Mouse (Mus musculus) A20 (cell line): ENCODE measurements around the gene Ddx21.
"Not testable (repeated sequence)": the region's sequence is repeated elsewhere in the genome, so short reads cannot be mapped to it uniquely, and the experiment has no call there.

Source experiments
- DNase-seq: peaks from one replicate; pipeline ENCODE4 v3.0.0-alpha.2; 2011; ENCODE audit warnings: low read depth, low spot score

The Ddx21 gene

DNA sequence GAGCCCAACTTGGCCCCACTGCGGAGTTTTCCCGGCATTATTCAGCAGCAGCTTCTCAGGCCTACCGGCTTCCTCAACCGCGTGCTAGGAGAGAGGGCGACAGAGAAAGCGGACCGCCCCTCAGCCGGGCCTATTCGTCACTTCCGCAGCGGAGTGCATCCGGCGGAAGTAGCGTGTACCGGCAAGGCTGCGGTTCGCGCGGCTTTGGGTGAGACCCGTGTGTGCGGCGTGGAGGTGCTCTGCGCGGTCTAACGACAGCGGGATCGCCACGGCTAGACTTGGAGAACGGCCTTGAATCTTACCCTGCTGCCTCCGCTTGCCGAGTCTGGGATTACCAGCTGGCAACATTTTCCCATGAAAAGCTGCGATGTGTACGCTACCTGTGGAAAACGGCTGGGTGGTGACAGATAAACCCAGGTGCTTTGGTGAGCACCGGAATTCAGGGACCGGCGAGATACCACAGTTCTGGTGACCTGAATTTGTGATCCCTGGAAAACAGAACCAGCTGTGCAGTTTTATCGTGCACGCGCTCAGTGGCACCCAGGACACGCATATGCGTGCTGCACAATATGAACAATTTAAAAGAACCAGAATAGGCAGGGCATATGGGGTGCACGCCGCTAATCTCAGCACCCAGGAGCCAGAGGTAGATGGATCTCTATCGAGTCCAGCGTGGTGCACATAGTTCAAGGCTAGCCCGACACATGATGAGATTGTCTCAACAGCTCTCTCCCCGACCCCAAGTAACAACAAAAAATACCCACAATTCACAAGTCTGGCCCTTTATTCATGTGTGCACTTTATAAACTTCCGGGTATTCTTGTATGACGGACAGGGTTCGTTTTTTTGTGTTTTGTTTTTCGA lies at the start of gene Ddx21:
Ddx21 (minus strand) TSS at position 105 of the 864 bp plus-strand sequence.
- peak; percentile 96 for DNase-seq

DNA sequence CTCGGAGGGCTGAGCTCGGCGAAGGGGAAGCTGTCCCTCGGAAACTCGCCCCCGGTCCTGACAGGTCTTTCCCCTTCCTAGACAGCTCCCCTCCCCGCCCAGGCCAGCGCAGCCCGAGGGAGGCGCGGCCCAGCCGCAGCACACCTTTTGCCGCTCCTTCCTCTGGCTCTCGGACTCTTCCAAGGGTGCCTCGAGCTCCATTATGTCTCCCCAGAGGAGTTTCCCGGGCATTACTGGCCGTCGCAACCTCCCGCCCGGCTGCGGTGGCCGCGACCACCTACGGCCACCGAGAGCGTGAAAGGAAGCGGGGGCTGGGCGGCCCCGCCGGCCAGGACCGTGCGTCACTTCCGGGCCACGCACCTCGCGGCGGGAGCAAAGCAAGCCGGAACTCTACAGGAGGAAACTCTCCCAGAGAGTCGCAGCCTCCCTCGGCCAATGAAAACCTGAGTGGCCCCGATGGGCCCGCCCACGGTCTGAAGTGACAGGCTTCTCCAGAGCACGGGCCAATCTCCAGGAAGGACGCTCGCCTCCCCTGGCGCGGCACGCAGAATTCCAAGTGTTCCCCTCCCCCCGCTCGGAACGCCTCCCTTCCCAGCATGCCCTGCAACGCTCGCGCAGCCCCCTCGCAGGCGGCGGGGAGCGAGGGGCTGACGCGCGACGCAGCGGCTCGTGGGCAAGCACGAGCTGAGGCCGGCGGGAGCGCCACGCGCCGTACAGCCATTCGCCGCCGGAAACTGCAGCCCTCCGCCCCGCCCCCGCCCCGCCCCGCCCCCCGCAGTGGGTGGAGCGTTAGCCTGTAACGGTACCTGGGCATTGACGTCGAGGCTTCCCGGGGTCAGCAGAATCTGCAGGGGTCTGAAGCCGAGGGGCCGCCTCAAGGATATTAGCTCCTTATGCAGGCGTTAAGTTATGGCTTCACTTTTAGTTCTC lies 49.1 kb upstream of the Ddx21 start, which contains the start of gene Ddx50:
Ddx50 (minus strand) TSS at position 338 of the 930 bp plus-strand sequence.
- DNase-seq, result peak; percentile 100

DNA sequence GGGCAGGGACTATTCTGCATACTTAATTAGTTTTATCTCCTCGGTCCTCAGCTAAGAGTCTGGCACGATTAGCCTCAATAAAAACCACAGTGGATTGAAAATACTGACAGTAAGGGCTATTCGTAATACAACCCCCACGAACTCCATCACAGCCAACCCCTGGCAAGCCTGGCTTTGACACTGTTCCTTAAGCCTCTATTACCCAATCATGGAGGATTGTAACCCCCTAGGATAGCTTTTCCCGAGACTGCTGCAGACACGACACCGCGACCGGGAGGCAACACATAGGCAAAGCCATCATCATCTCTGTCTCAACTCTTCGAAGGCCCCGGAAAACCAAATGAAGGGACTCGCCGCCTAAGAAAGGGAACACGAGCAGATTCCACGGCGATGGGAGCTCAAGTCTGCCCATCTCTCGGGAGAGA lies 48.3 kb upstream of the Ddx21 start:
- no peak for DNase-seq

DNA sequence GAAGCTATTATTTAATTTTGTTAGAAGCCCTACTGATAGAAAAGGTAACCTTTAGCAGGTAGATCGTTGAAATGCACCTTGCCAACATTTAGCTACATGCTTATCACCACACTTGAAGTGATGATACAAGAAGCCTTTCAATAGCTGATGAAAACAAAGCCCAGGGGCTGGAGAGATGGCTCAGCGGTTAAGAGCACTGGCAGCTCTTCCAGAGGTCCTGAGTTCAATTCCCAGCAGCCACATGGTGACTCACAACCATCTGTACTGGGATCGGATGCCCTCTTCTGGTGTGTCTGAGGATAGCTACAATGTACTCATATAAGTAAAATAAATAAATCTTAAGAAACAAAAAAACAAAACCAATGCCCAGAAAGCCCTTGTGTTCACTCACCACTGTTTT lies 2.1 kb upstream of the Ddx21 start:
- DNase-seq, result no peak

DNA sequence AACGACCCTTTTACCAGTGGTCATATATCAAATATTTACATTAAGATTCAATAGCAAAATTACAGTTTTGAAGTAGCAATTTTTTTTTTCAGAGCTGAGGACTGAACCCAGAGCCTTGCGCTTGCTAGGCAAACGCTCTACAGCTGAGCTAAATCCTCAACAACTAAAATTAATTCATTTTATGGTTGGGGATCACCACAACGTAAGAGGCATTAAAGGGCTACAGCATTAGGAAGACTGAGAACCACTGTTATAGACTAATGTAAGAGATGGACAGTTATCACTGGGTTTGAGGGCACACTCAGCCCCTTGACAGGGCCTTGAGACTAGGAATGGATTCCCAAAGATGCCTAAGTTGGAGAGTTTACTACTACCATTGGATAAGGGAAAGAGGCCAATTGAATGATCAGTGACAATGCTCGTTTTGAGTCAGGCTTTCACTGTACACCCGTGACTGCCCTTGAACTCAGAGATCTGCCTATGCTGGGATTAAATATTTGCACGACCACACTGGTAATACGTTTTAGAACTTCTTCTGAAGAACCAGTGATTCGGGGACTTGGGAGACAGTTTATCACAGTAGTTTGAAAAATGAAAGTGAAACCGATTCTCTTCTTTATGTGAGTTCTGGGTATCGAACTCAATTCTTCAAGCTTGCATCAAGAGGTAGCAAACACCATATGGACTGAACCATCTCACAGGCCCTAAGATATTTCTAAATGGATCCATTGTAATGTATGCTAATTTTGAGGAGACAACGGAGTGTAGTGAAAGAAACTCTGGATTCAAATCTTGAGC lies 1.4 kb upstream of the Ddx21 start:
- peak; percentile 49 for DNase-seq

DNA sequence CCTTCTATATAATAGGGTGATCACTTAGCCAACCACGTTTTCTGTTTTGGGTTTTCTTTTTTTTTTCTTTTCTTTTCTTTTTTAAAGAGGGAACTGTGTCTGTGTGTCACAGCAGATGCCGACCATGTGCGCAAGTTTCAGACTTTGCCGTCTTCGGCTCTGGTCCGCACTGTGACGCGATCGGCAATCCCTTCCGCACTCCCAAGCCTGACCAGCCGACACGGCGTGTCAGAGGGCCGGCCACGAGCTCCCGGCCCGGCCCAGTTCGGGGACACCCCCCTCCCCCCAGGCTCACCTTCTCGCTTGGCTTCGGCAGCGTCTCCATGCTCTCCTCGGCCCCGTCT lies 276 bp downstream of the Ddx21 start:
- no peak for DNase-seq

DNA sequence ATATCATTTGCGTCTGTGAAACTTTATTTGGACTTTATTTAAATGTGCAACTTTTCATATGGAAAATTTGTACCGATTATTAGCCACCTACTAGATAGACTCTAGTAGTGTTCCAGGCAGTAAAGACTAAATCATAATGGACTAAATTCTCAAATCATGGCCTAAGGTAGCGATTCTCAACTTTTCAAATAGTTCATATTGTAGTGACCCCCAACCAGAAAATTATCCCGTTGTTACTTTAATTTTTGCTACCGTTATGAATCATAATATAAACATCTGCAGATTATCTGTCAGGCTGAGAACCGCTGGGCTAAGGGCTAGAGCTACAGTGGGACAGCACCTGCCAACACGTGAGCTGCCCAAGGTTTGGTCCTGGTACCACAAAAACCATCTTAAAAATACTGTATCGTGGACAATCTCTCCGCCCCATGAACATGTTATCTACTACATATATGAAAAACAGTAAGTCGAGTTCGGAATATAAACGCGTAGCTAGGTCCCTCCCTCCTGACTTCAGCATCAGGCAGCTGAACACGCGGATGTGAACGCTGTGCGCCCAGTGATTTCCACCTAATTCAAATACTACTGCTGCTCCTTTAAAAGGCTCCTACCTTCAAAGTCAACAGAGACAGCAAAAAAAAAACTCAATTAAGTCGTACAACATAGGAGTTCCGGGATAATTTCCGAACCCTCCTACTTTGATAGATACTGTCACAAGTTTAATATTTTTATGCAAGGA lies 859 bp downstream of the Ddx21 start:
- peak; percentile 70 for DNase-seq

DNA sequence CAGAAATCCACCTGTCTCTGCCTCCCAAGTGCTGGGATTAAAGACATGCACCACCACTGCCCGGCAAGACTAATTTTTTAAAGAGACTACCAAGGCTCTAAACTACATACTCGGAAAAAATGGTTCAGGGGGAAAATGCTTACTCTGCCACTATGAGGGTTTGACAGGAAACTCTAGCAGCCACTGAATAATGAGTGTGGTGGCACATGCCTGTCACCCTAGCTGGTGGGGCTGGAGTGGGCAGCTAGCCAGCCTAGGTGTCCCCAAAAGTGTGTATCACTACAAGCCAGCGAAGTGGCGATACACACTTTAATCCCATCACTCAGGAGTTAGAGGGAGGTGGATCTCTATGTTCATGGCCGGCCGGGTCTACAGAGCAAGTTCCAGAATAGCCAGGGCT lies 2.0 kb downstream of the Ddx21 start:
- no peak for DNase-seq

DNA sequence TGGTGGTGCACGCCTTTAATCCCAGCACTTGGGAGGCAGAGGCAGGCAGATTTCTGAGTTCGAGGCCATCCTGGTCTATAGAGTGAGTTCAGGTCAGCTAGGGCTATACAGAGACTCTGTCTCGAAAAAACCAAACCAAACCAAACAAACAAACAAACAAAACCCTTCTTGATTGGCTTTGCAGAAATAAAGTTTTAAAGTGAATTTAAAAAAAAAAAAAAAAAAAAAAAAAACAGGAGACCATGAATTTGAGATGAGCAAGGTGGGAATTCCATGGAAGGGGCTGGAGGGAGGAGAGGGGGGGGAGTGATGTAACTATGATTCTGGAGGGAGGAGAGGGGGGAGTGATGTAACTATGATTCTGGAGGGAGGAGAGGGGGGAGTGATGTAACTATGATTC lies 2.8 kb downstream of the Ddx21 start:
- not testable (repeated sequence) for DNase-seq

DNA sequence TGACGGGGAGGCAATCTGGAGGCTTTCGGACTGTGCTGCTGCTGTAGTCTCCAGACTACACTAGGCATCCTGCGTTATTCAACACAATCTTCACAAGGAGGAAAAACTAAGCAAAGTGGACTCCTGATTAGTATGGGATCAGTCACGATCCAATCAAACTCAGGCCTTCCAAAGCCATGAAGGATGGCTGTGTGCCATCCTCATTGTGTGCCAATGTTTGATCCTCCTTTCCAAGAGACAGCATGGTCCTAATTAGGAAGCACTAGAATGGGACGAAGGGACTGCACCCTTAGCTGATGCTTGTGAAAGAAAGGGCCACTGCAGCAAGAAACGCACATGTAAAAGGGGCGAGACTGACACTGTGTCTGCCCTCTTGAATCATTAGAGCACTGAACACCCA lies 9.6 kb downstream of the Ddx21 start:
- no peak for DNase-seq

DNA sequence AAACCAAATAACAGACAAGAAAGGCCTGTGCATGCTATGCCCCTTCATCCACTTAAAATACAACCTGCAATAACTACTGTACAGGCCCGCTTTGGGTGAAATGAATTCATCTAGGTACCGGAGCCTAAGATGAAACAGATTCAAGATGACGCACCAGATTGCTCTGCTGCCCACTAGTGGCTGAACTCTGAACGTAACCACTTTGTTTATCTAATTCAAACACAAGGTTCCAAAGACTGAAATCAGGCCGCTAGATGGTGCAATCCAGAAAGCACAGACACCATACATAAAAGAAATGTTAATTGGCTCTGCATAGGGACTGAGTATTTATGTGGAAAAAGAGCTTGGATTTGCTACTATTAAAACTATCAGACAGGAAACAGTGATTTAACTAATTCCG lies 11.9 kb downstream of the Ddx21 start:
- peak; percentile 86 for DNase-seq

DNA sequence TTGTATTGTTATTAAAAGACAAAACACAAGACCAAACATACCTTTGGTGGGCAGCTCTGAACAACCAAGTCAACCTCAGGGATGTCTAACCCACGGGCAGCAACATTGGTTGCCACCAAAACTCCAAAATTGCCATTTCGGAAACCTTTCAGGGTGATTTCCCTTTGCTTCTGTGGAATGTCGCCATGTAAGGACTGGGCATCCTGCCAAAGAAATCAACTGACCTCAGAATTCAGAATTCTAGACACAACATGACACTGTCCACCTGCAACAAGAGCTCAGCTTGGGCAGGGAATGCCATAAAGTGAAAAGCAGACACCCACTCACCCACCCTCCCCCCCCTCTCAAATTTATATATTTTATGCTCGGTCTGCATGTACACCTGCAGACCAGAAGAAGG lies 13.5 kb downstream of the Ddx21 start:
- no peak for DNase-seq

DNA sequence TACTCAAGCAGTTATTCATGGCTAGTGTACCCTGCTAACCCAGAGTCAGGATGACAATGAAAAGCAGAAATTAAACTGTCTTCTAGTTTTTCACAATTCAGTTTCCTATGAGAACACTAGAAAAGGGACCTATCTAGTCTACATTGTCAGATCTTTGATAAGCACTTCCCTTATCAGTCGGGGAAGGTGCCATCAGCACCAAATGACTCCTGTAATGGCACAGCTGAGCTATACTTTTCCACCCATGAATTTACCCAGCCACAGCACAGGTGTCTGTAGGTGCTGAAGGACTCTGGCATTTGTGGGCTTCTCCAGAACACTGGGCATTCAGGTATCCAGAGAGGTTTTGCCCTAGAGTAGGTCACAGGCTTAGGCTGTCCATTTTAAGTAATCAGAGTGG lies 18.8 kb downstream of the Ddx21 start:
- DNase-seq, result no peak

DNA sequence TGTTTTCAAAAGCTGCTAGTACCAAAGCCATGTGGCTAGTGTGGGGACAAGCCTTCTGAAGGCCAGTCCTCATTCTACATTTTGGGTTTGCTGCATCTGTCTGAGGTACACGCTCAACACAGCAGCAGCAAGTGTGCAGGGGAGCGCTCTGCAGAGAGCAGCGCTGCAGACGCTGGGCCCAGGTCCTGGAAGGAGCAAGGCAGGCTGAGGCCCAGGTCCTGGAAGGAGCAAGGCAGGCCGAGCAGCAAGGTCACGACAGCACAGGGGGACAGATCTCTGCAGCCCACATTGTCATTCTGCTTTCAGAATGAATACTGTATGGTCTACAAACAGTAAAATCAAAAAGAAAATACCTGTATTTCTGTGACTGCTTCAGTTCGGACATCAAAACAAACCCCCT lies 19.4 kb downstream of the Ddx21 start:
- no peak for DNase-seq

DNA sequence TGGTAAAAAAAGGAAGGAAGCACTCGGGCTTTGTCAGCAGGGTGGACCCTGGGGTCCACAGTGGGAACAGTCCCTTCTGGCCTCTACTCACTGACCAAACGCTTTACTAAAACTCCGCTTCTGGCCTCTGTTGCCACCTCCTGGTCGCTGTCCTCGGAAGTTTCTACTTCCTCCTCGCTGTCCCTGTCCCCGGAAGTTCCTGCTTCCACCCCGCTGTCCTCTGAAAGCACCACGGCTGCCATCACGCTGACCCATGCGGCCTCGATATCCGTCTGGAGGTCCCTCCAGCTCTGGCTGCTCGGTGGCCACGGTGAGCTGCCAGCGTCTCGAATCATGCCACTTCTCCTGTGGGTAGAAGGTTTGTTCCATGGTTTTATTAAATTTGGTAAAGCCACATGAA lies 19.8 kb downstream of the Ddx21 start:
- no peak for DNase-seq

DNA sequence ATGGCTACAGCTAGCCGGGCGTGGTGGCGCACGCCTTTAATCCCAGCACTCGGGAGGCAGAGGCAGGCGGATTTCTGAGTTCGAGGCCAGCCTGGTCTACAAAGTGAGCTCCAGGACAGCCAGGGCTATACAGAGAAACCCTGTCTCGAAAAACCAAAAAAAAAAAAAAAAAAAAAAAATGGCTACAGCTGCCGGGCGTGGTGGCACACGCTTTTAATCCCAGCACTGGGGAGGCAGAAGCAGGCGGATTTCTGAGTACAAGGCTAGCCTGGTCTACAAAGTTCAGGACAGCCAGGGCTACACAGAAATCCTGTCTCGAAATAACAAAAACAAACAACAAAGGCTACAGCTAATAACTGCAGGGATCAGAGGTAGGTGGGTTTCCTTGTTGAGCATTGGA lies 23.0 kb downstream of the Ddx21 start:
- not testable (repeated sequence) for DNase-seq

DNA sequence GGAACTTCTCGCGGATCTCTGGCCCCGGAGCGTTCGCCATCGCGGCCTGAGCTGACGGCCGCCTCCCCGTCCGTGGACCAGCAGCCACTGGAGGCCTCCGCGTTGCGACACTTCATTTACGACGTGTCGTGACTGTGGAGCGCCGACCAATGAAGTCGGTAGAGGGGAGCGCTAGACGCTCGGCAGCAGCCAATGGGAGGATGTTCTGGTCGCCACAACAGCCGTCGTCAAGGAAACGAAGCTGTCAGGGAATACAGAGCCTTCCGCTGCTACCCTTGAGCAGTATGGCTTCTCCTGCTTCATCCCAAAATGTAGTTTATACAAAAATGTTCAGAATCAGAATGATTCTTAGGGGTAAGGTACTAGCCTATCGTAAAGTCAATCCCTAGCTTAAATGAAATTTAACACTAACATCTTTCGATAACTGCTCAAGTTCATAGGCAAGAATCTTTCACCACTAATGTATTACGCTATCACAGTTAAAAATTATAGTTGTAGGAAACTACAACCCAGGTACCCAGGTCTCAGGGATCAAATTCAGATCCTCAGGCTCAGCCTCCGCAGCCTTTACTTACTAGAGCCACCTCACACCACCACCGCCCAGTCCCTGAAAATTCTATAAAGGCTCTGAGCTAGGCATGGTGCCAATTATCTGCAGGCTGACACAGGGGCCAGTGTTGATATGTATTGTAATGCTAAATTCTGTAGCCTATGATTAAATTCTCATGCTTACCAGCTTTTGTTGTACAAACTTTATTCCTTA lies 23.6 kb downstream of the Ddx21 start, which contains the start of gene Kif1bp:
Kif1bp (minus strand) TSS at position 120 of the 763 bp plus-strand sequence.
- DNase-seq, result peak; percentile 97

DNA sequence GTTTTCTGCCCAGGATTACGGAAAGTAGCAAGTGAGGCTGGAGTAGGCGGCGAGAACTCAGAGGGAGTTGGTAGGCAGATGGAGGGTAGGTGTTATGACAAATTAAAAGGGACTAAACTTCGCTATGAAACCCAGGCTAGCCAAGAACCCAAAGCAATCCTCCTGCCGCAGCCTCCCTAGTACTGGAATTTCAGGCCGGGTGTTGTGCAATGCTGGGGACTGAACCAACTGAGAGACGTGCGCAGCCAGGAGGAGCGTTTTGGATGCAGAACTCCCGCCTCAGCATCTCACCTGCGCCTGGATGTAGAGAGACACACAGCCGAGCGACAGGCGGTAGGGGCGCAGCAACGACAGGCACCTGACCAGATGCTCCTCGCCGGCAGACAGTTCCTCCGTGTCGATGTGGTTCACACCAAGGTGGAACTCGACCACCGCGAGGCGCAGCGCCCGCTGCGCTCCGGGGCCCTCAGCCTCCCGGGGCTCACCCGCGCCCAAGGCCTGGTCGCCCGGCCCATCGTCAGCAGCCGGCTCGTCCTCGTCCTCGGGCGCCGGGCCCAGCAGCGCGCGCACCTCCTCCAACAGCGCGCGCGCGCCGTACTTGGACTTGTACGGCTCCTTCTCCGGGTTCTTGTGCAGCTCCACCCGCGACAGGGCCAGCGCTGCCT lies 24.3 kb downstream of the Ddx21 start:
- DNase-seq, result no peak

DNA sequence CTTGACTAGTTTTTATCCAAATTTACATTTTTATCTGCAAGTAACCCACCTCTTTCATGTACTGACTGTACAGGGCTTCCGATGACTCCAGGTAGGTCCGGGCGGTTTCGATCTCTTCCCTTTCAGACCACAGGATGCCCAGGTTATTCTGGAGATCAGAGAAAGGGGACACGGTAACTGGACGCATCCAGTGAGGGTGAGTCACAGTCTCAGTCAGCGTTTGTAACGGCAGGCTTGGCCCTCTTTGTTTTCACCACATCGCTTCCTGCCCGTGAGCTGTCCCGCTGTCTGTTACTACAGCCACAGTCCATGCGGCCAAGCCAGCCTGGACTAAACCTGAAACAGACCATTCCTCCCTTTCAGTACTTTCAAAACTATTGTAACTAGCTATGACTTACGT lies 27.1 kb downstream of the Ddx21 start:
- DNase-seq, result no peak
